Mouse (Mus musculus): Measurements from ENCODE around the gene Nrxn1.
A peak's percentile ranks its signal among the peaks of the same experiment; 100 is the strongest.

Nrxn1 gene

DNA sequence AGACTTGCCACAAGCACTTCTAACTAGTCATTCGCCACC, at the start of gene Nrxn1:
Gene Nrxn1 (minus strand): TSS at position 30 of the 39 bp plus-strand sequence.
- no peak for DNase-seq

DNA sequence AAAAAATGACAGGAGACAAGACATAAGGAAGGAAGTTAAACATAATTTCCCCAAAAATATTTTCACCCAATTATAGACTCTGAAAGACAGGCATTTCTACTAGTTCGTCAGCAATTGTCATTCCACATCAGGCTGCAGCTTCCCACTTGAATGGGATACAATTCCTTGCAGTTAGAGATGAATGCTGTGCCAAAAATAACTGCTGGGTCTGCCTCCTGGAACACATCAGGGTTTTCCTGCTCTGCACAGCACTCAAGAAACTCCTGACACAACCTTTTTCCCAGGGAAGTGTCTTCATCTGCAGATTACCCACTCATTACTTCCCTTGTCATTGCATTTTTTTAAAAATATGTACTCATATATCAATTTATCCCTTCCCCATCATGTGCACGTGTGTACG, 44.0 kb upstream of the Nrxn1 start:
- no peak for DNase-seq

DNA sequence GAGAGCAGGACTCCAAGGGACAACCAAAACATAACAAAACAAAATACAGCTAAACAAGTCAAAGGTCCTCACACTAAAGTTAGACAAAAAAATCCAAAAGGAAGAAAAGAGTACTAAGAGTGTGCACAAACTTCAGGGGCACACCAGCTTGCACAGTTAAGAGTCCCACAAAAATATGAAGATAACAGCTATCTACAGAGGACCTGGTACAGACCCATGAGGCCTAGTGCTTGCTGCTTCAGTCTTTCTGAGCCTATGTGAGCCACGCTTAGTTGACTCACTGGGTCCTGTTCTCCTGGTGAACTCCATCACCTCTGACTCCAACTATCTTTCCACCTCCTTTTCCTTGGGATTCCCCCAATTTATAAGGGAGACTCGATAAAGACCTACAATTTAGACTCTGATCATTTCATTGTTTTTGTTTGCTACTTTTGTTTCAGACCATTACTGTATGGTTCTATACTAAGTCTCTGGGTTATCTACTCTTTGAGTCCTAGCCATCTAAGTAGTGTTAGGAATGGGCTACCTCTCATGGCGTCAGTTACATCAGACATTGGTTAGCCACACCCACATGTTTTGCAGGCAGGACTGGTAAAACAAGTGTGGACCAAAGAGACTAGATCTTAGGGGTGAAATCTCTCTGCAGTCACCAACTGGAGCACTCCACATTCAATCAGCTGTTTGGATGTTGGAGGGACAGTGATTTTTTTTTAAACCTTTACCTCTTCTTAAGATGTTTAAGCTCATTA, 20.2 kb upstream of the Nrxn1 start:
- DNase-seq, result no peak

DNA sequence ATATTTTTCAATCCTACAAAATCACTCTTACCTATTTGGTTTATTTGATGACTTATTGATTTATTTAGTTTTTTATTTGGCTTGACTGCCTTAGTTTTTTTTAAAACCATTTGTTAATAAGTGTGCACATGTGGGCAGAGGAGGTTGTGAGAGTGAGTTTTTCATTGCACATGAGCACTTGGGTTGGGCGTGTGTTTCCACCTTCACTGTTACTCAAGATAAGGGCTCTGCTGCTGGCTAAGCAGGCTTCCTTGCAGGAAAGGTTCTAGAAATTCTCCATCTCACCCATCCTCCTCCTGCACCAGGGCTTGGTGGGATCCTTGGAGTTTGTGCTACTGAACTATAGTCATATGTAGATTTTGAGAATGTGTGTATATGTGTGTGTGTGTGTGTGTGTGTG, 19.2 kb upstream of the Nrxn1 start:
- no peak for DNase-seq

DNA sequence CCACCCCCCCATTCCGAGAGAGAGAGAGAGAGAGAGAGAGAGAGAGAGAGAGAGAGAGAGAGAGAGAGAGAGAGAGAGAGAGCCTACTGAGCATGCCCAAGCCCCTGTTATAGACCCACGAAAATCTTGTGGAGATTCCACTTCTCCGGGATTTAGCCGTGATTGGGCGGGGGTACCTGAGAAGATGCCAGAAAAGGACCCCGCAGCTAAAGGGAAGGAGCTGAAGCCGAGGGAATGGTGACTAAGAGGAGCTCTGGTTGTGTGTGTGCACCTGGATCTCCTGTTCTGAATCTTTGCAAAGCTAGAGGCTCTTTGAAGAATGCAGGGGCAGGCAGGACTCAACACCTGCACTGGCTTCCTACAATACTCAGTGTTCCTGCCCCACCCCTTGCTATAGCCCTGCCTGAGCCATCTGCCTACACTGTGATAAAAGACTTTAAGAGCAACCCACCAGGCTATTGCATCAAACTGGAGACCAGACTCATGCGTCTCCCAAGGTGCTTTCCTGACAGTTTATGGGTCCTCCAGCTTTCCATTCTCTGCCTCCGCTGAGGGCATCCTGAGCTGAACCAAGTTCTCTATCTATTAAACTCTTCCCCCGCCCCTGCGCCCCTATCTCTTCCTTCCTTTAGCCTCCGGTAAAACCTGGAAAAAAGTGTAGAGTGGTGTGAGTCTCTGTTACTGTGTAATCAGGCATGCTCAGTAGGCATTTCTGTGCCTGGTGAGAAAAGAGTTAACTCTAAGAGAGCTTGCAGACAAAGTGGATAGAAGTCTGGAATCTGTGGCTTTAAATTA, 407 bp upstream of the Nrxn1 start:
- DNase-seq, result no peak

DNA sequence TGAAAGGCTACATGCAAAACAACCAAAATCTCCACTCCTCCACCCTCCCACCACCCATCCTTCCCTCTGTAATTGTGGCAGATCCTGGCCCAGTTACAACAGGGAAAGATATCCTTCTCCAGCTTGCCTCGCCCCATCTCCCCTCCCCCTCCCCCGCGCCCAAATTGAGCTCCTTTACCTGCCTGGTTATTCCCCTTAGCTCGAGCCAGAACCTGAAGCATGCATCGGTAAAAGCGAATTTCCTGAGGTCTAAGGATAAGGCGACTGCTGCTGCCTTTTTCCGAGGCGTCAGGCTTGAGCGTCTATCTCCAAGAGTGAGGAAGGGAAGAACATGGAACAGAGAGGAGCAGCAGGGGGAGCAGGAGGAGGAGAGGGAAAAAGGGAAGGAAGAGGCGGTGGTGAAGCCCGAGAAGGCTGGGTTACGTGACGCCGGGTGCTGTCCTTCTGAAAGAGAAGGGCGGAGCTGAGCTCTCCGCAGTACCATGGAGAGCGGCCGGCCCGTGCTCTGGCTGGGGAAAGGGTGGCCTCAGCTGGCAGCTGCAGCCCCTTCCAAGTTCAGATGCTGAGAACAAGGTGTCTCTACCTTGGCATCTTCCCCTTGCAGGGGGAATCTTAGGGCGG, 340 bp downstream of the Nrxn1 start:
- peak; percentile 79 to 81 for DNase-seq

DNA sequence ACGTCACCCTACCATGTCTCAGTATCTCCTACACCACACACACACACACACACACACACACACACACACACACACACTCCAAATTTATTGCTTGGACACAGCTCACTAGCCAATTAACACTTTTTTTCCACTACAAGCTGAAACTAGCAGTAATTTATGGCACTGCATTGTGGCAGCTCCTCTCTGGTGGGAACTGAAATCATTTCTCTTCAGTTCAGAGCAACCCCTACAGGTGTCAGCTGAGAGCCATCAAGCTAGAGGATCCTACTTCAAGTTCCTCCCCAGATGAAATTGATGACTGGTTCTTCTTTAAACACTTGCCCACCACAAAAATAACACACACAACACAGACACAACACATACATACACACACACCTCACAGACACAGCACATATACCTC, 2.2 kb downstream of the Nrxn1 start:
- no peak for DNase-seq

DNA sequence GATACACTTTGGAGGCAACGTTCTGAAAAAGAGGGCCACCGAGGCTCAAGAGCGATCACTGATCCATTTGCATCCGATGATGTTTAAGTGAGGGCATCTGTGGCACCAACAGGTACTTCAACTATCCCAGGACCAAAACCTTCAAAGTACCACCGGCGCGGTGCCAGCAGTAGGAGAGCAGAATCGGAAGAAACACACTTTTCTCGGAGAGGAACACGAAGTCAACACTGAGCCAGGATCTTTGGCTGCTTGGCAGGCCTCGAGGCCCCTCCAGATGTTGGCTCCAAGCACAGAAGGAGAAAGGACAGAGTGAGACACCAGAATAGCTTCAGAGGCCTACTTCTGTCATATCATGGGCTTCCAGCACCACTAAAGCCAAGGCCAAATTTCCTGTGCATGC, 3.9 kb downstream of the Nrxn1 start:
- DNase-seq, result no peak

DNA sequence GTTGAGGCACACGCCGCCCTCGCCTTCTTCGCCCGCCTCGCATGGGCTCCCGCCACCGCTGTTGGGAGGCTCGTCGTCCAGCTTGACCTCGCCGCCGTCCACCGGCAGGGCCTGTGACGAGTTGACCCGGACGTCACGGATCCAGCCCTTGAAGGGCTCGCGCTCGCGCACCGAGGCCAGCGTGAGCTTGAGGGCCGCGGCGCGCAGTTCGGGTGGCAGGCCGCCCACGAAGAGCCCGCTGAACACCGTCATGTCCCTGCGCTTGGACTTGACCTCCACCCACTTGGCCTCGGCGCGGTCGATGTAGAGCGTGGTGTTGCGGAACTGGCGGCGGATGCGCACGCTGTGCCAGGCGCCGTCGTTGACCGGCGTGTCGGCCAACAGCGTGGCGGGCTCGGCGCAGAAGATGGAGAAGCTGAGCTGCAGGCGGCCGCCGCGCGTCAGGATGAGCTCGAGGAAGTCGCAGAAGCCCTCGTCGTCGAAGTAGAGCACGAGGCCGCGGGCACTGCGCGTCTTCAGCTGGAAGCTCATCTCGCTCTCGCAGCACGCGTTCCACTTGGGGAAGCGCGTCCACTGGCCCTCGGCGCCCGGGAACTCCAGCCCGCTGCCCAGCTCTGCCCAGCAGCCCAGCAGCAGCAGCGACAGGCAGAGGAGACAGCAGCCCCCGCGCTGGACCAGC, 4.7 kb downstream of the Nrxn1 start:
- no peak for DNase-seq

DNA sequence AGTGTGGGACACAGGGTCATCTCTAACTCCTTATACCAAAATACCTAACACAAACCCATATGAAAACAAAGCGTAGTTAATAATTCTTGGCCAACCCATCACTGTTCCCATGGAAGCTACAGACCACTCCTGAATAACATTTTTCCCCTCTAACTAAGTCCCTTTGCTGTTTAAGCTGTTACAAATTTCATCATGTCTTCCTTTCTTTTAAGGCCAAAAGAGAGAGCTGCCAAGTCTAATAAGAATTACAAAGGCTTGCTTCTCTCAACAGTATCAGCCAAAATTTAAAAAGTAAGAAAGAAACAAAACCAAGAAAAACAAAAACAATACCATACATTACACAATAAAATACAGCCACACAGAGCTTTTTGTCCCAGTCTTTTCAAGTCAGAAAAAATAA, 6.5 kb downstream of the Nrxn1 start:
- no peak for DNase-seq

DNA sequence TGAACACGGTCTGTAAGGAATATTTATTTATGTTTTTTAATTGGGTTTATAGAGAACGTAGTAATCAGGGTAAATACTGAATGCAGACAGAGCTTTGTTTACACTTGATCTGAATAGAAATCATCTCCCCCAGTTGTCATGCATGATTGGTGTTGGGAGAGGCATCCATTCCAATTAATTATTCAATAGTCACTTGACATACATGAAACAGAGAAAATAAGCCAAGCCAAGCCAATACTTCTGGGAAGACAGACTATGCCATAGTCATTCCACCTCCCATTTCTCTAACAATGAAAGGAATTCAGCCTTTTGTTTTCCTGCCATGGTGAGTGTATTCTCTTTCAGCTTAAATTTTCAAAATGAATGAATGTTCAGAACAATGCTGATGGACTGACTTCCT, 7.5 kb downstream of the Nrxn1 start:
- DNase-seq, result no peak

DNA sequence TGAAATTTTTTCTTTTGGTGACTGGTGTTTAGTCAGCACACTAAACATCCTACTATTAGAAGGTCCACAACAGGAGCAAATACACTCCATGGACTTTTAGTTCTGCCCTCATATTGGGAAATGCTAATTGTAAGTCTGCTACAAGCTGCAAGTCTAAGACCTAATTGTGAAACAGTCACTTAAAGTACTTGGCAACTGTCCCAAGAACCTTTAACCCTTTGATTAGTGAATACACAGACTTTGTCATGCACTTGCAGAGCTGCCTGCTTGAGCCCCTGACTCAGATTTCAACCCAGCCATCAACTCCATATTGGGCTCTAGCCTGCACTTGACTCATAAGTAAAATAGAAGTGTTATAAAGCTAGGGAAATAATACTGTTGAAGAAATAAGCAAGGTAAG, 13.8 kb downstream of the Nrxn1 start:
- DNase-seq, result no peak

DNA sequence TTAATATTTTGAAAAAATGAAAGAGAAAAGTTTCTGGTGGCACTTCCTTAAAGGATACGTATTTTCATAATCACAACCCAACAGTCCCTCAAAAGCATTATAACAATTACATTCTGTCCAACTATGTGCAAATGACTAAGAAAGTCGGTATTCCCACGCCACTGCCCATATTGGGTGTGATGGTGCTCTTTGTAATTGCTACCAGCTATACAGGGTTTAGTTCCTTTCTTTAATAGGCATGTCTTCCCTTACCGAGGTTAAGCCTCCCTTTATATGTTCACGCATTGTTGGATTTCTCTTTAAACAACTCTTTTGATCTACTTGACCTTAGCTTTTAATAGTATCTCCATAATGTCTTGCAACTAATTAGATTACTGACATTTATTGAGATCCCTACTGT, 18.1 kb downstream of the Nrxn1 start:
- no peak for DNase-seq

DNA sequence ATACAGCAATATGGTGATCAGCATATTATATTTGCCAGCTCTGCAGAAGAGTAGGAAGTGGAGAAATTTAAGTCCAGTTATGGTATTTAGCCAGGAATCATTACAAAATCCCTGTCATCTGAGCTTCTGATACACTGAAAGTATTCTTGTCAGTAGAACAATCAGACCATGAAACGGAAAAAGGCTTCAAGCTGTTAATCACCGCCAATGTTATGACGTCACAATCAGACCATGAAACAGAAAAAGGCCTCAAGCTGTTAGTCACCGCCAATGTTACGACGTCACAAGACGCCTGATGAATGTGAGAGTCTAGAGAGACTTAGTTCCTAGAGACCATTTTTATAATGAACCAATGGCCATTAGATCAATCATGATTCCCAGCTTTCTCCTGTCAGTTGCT, 59.4 kb downstream of the Nrxn1 start:
- no peak for DNase-seq

DNA sequence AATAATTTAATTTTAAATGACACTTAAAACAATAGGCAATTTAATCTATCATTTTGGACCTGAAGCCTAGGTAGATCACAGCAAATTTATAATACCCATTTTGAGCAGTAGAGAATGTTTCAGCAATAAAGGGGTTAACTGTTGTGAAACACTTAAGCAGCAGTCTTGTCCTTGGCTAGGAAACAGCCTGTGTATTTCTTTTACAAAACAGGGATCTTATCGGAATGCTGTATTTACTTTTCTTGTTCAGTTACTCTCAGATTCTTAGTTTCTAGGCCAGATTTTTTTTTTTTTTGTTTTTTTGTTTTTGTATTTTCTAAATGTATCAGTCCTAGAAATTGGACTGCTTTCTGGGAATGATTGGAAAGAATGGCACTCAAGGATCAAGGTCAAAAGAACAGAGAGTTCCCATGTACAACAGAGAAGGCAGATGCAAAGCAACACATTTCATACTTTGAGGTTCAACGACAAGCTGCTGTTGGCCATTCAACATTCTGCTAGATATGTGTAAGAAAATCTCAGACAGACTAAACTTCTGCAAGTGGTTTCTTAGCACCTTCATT, 67.7 kb downstream of the Nrxn1 start:
- DNase-seq, result no peak

DNA sequence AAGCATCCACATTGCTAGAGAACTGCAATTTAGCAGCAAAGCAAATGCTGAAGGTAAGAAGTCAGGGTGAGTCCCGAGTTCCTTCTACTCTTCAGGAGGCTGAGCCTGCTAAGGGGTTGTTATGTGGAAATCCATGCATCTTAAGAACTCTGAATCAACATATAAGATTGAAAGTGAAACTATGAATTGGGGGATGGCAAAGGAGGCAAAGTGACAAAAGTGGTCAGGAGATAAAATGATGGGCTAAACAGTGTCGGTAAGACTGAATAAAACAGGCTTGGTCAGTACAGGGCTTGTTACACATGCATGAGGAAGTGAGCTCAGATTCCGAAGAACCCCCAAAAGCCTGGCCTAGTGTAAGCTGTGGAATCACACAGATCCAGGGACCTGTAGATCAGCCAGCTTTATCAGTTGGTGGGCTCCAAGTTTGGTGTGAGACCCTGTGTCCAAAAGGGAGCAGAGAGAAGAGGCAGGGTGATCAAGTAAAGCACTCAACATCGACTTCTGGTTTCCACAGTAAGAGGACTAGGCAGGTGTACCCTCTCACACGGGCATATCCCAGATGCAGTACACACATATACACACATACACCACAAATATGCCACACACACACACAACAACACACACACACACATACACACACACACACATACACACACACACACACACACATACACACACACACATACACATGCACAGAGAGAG, 85.3 kb downstream of the Nrxn1 start:
- no peak for DNase-seq

DNA sequence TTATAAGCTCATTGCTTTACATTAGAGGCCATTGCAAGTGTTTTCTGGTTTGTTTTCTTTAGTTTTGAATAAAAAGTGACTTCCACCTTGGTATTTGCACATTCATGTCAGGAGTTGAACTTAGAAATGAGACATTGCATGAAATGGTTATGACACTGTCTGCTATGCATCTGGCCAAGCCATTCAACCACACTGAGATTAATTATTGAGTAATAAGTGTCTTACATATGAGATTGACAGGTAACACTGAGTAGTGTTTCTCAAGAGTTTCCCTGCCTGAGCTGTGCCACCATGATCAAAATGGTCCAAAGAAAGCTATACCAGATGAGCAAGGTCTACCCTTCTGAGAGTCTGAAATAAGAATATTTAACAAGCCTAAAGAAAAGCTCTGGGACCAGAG, 92.5 kb downstream of the Nrxn1 start:
- no peak for DNase-seq

DNA sequence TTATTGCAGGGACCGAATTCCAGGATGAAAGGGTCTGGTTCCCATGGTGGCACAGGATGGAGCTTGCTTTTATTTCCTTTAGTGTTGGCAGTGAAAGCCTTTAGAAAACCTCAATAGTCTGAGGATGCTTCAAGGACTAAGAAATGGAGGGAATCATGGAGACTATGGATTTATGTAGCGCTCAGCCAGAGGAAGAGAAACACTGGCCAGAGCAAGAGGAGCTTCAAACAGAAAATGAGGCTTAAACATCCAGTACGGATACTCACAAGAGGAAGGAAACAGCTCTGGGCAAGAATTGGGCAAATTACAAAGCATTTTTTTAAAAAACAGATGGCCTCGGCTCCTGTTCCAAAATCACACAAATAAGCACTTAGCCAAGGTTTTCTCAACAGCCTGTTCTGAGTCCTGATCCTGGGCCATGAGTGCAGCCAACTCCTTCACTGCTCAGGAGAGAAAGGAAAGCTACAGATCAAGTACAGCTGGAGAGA, 93.2 kb downstream of the Nrxn1 start:
- DNase-seq, result no peak

DNA sequence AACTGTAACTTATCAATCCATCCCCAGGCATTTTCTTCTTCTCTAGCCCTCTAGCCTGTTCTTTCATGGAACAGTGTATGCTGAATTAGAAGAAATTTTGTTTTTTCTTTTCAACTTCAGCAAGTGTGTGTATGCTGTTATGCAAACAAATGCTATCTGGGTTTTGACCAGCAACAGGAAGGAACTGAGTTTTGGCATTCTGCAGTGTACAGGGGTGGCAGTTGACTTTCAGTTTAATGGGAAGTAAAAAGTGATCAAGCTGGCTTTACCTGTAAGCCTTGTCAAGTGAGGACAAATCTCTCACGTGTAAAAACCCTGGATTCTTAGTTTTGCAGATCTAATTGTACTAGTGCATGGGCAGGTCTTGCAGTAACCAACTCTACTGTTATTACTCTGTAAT, 95.2 kb downstream of the Nrxn1 start:
- DNase-seq, result no peak

DNA sequence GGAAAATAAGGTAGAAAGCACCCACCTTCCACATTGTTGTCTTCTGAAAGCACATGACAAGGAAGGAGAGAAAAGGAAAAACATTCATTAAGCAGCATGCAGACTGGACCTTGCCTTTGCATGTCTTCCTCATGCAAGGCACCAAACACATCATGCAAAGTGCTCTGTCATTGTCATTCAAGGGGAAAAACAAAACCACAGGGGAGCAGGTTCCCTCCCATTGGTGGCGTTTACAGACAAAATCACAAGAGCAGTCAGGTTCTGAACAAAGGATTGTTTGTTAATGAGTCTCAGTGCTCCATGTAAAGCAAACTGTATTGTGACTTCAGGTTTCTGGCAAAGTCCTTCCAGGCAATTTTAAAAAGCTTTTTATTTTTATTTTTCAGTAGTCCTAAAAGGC, 97.4 kb downstream of the Nrxn1 start:
- DNase-seq, result no peak

DNA sequence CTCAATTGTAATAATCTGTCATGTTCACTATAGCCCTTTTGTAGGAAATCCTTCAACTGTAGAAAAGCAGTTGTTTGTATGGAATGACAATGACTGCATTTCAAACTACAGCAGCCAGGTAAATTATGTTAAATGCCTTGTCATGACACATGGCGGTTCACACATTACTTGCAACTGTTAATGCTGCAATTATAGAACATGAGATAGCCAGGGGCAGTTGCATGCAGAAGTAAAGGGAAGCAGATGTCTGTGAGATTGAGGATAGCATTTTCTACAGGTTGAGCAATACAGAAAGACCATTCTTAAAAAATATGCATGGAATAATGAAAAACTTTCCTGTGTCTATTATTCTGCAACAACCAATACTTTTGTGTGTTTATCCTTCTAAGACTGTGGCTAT, 98.6 kb downstream of the Nrxn1 start:
- DNase-seq, result no peak

DNA sequence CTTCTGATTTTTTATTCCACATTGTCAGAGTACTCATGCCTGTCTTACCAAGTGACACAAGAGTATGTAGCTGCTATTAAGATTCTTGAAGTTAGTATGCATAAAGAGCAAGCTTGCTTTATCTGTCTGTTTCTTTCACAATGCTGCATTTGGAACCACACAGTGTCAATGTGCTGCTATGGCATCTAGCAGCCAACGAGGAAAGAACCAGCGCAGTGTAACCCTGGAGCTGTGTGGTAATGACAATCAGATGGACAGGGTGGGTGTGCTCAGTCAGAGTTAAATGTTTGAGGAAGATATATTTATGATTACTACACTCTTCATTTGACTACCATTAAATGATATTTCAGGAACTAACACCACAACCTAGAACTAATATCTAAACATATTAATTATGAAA, 102.1 kb downstream of the Nrxn1 start:
- no peak for DNase-seq

DNA sequence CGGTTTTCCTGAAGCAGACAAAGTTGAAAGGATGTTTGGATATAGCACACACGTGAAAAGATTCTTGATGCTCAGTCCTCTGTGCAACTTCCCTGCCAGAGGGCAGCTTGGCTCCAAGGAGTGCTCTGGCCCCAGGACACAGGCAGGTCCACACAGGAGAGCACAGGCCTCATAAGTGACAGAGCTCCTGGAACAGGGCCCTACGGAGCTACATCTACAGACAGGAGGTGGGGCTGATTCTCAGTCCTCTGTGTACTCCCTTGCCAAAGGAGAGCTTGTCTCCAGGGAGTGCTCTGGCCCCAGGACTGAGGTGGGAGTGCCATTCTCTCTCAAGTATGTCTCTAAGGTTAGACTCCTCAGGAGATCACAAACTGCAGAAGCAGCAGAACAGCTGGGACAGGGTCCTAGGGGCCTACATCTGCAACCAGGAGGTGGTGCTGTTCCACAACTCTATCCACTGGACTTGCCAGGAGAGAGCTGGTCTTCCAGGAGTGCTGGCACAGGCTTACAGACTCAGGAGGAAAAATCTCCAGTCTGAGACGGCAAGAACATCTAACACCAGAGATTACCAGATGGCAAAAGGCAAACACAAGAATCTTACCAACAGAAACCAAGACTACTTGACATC, 129.9 kb downstream of the Nrxn1 start:
- peak; percentile 11 to 27 for DNase-seq
